Mouse (Mus musculus): ENCODE data around the gene Bcar3. TPM values are rescaled to one million over a fixed set of nuclear protein-coding genes. Genes with fewer than 3 reads are reported as not detected.

Bcar3 gene
- total RNA-seq, 4 experiments from 2014 or later: 3.3 to 8.9 (median 4.4) TPM

DNA sequence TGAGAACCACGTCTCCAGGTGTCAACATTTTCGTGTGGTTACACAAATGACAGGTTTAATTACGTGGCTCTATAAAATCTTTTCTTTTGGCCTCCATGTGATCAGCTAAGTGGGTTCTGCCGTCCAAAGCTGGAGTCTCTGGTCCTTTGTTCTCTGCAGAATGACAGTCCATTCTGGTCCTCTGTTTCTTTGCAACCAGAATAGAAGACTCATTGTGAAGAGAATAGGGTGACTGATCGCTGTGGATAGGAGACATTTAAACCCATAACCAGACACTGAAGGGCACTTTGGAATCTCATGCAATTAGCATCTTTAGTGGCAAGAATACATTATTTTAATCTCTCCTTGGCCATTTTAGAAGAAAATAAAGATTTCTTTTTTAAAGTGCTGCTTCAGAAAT, 187.1 kb downstream of the Bcar3 start:
- DNase-seq (ENCODE audit: low spot score in 2 of 2): no peak

DNA sequence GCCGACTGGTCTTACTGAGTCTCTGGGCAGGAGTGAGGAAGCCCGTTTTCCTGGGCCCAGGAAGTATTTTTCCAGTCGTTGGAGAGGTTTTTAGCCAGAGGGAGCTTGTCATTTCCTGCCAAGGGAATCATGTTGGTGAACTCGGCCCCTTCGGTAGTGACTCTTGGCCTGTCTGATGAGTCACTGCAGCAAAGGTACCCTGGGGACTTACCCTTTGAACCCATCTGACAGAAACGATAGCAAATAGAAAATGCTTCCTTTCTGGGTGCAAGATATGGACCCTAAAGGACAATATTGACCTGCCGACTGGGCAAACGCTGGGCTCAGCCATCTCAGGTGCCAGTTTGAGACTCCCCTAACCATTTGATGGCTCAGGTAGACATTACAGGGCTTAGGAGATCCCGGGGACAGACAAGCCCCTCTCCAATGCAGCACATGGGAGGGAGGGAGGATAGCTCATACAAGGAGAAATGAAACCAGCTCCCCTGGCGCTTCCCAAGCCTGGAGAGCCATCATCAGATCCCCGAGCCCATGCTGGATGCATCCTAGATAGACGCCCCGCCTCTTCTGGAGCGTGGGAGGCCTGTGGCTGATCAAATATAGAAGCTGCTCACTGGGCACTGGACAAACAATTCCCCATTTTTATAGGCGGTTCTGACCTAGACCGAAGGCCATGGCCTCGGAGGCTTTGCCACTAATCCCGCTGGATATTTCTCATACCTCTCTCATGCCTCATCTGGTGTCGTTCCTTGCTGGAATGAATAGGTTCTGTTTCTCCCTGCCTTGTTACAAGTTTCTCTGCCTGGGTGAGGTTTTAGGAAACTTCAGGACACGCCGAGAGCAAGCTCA, 188.2 kb downstream of the Bcar3 start:
- no peak for DNase-seq (ENCODE audit: low spot score in 2 of 2)

DNA sequence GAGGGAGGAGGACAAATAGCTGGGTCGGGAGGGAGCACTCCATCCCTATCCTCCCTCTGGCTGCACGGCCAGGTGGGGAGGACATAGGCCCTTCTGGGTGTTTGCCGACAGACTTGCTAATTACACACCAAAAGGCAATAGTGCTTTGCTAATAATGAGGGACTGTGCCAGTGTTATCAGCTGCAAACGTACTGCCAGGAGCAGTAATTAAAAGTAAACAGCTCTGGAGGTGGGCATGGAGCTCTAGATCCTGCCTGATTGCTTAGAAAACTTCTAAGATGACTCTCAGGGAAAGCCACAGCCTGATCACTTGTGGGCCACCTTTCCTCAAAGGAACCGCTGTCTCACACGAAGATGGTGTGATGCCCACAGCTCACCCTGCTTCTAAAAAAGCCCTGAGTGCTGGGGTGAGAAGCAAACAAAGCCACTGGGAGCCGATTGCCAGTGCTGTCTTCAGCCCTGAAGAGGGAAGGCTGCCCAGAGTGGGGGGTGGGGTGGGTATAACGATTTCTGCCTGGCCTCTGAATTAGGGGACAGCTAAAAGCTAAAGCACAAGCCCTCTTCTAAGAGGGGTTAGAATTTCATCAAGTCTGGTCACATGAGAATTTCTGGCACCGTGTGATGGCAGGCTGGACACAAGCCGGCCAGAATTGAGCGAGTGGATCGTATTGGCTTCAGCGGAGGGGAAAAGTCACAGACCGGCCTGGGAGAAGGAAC, 189.3 kb downstream of the Bcar3 start:
- peak; percentile 40 to 56 for DNase-seq (ENCODE audit: low spot score in 2 of 2)

DNA sequence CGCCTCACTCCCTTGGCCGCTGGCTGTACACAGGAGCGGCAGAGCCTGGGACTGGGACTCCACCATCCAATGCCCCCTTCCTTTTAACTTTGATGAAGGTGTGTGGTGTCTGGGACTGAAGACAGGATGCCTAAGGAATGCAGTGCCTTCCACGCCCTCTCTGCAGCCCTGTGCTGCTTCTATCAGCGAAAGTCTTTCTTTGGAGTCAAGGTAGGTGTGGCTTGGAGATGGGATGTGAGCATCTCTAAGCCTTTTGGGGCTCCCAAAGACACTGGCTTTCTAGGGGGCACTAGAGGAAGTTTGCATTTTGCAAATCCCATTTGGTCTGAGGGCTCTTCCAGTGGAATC, 189.8 kb downstream of the Bcar3 start:
- DNase-seq (ENCODE audit: low spot score in 2 of 2): no peak

DNA sequence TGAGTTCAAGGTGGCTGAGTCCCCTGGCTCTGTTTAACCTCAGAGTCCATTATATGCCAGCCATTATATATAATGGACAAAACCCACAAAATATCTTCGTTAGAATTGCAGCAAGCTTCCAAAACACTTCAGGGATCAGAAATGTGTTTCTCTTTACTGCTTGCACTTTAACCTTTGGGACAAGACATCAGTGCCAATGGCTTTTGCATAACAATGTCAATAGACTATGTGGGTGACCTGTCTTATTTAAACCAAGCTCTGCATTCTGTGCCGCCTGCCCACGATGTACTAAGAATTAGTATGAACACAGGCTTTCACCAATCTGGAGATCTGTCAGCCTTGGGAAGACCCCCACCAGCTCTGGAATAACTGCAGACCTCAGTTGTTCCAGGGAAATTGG, 190.4 kb downstream of the Bcar3 start:
- DNase-seq (ENCODE audit: low spot score in 2 of 2): no peak

DNA sequence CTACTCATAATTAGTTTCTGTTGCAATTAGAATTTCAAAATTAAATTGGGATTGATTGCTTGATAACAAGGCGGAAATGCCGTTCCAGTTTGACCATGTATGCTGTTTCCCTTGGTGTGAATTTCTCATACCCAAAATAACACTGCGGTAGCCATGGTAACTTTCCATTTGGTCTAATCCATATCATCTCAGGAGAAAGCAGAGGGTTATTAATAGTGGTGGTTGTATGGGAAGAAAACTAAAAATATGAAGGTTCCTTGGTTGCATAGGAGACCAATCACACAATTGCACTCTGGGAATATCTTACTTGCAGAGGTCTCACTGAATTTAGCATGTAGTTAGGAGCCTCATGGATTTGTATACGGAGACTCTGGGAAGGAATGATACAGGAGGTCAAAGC, 191.8 kb downstream of the Bcar3 start:
- DNase-seq (ENCODE audit: low spot score in 2 of 2): no peak

DNA sequence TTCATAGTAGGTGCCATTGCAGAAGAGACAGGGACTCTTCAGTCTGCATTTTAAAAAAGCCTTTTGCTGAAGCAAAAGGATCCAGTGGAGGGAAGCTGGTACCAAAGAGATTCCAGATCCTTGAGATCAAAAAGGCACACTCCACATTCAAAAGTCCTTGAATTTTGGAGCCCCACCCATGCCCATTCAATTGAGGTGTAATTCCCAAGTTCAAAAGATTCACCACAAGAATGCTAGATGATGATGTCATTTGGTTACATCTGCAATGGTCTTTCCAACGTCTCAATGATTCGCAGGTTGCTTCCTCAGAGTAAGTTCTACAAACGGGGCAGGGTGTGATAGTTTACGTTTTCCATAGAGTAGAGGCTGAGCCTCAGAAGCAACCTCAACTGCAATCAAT, 192.3 kb downstream of the Bcar3 start:
- DNase-seq (ENCODE audit: low spot score in 2 of 2): no peak

DNA sequence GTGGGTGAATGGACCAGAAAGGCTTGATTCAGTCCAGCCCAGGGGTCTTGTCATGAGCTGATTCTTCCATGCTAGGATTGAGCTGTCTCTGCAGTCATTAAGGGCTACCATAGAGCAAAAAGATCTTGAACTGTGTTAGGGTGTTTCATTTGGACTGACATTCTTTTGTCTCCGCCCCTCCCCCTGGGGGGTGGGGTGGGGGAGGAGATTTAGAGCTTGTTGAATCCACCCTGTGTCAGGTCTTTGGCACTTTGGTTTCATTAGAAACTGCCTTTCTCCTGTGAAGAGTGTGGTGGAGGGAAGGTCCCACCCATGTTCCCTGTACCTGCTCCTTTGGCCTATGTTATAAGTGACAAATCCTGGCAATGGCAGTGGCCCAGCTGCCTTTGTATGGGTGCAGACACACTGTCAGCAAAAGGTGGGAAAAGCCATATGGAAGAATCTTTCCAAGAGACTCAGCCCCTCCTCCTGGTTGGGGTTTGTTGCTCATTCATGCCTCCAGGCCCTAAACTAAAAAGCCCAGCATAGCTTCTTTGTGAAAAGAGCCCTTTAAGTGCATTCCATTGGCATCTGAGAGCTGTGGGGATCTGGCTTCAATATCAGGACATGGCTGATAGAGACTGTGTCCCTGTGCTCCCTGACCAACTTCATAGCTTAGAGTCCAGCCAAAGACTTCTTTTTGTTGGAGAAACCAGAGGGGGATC, 194.3 kb downstream of the Bcar3 start:
- DNase-seq (ENCODE audit: low spot score in 2 of 2): no peak

DNA sequence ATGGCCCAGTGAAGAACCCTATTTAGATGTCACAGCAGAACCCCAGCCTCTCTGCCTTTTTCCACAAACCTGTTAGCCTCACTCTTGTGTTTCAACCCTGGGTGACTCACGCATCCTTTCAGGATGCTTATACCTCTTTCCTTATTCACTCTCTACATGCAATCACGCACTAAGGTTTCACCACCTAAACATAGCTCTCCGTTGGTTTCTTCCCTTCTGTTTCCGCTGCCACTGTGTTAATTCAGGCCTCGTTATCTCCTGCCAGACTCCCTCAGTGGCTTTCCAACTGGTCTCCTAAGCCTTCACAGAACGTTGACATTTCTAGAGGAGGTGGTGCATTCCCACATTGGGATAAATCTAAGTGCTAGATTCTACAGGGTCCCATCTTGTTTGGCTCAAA, 196.6 kb downstream of the Bcar3 start:
- DNase-seq (ENCODE audit: low spot score in 2 of 2): no peak

DNA sequence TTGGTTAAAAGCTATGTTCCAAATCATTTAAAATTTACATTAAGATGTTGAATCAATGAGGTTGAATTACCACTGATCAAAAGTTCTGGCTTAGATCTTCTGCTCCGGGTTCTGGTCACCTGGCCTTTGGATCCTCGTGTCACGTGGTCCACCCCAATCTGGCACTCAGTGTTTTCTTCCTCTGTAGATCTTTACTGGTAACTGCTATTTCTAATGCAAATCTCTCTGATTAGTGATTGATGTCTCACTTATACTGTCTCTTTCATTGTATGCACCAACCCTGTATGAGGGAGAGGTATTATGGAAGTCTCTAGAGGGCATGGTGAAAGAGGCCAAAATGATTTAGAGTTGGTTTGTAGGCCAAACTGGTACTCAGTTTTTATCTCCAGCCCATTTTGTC, 198.1 kb downstream of the Bcar3 start:
- no peak for DNase-seq (ENCODE audit: low spot score in 2 of 2)

DNA sequence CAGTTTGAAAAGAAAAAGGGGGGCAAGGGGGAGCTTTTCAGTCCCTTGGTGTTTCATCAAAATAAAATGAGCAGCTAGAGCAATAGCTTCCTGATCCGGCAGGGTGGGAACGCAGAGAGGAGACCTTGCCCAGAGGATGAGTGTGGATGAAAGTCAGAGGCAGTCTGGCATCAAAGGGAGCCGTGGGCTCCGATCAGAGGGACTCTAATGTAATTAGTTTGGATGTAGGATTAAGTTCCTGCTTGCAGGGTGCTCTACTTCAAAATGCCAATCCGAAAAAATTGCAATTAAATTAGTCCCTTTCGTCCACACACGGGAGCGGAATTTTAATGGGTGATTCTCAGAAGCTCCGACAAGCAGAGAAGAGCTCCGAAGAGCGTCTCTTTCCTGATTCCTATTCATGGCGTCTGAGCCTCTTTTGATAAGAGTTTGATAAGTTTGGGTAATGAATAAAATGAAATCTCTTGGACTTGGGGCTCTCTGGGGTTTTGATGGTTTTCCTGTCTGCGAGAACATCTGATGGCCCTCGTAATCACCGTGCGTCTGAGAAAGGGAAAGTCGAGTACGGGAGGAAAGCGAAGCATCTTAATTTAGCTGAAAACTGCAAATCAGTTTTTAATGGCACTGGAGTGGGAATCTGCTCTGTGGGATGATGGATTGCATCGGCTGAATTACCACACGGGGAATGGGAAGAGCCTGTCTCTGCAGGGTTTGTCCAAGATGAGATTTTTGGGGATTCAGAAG, 199.1 kb downstream of the Bcar3 start:
- no peak for DNase-seq (ENCODE audit: low spot score in 2 of 2)

DNA sequence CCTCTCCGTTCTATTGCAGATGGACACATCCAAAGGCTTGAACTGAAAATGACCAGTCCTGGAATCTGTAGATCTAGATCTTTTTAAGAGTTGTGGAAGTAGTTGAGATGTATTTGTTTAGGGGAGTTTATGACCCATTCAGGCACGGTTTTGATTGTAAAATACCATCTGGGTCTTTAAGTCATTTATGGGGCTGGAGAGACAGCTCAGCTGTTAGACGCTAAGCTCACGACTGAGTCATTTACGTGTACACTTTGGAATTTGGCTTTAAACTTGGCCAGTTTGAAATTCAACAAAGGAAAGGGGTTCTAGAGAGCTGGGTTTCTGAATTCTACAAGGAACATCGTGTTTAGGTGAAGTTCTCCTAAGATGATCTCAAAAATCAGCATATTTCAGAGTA, 200.8 kb downstream of the Bcar3 start:
- DNase-seq (ENCODE audit: low spot score in 2 of 2): no peak

DNA sequence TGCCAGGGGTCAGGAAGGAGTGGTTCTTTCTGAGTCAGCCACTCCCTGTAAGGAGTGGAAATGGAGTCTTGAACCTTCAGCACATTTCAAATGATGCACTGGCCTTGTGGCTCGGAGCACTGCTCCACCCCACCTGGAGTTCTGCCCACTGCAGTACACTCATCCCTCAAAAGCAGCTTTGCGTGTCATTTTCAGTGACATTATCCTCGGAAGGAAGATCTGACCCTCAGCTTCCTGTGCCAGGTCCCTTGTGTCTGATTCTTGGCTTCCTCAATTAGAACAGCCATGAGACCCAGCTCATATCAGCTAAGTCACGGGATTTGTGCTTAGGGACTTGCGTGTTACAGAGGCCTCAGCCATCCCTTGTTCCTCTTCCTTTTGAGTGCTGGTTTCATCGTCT, 203.9 kb downstream of the Bcar3 start:
- no peak for DNase-seq (ENCODE audit: low spot score in 2 of 2)

DNA sequence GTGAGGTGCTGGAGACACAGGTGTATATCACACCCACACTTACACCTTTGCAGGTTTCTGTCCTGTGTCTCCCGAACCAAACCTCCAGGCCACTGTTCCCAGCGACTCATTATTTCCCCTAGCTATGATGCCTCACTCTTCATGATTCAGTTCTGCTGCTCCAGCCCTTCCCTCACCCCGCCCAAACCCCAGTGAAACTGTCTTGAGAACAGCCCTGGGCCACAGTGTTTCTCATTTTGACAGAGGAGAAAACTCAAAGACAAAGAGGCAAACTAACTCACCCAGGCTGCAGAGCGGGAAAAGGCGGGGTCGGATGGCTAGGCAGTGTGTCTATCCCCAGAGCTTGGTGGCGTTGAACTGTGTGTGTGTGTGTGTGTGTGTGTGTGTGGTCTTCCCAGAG, 204.6 kb downstream of the Bcar3 start:
- DNase-seq (ENCODE audit: low spot score in 2 of 2): no peak

DNA sequence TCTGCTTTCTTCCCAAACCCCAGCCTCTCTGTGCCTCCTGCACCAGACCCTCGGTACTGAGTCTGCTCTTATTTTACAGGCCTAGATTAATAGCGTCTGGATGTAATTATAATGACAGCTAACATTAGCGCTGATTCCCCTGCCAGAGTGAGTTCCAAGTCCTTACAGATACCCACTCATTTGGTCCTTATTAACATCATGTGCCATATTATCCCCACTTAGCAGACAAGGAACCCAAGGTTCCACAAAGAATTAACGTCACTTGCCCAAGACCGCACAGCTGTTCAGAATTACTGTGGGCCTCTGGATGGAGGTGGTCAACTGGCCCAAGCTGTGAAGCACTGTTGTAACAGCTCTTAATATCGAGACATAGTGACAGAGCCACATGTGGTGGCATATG, 205.7 kb downstream of the Bcar3 start:
- no peak for DNase-seq (ENCODE audit: low spot score in 2 of 2)

DNA sequence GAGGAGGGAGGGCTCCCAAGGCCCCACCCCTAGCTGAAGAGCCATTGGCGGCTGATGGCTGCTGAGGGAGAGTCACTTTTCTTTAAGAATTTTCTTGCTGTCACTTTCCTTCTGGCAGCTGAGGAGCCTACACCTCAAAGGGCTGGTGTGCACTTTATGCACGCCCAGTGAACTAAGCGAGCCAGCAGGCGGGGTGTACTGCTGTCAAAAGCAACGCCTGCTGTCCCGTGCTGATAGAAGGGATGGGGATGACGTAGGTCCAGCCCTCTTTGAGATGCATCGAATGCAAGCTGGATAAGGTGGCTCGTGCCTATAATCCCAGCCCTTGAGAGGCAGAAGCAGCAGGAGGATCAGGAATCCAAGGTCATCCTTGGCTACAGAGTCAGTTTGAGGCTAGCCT, 207.0 kb downstream of the Bcar3 start:
- no peak for DNase-seq (ENCODE audit: low spot score in 2 of 2)

DNA sequence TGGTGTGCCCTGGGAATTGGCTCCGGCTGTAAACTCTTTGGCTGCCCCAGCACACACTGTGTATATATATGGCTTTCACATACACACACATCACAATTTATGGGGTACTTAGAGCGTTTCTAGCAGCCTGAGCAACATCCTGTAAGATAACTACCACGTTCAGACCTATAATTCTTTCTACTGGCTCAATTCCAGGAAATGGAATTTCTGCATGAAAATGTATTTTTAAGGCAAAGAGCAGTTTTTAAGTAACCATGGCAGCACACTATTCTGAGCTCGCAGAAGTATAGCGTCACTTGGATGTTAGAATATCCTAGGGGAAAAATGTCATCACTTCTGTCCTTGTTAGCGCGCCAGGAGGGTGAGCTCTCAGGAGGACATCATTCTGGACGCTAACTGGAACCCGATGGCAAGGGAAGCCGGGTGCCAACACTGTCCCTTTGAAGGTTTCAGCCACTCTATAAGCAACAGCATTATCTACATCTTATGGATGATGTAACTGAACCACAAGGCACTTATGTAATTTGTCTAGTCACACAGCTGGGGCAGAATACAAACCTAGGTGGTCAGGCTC, 212.5 kb downstream of the Bcar3 start:
- no peak for DNase-seq (ENCODE audit: low spot score in 2 of 2)

DNA sequence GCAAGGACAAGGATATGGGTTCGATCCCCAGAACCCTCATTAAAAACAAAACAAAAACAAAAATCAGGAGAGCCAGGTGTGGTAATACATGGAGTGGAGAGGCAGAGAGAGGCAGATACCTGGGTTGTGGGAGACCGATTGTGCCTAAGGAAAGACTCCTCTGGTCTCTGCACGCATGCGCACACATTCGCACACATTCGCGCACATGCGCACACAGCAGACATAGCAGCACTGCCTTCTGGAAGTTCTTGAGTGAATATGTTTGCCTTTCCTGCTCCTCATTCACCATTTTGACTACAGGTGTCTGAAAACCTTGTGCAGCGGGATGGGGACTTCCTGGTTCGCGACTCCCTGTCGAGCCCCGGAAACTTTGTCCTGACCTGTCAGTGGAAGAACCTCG, 213.9 kb downstream of the Bcar3 start:
- no peak for DNase-seq (ENCODE audit: low spot score in 2 of 2)

DNA sequence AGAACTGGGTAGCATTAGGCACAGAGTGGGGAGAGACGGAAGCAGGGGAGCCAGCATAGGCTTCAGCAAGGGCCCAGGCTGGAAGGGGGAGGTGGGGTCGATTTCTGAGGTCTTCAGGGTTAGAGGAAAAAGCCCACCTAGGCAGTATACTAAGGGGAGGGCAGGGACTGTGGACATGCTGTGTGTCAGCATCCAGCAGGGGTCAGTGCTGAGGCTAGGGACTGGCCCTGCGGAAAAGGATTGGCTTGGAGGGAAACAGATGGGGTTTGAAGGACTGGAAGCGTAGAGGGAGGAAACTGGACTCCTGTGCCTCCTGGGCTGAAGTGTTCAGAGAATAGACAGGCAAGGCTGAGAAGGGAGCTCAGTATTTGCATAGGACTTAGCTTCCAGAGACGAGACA, 215.1 kb downstream of the Bcar3 start:
- peak in 1 of 2 experiments; percentile 17 for DNase-seq (ENCODE audit: low spot score in 2 of 2)

DNA sequence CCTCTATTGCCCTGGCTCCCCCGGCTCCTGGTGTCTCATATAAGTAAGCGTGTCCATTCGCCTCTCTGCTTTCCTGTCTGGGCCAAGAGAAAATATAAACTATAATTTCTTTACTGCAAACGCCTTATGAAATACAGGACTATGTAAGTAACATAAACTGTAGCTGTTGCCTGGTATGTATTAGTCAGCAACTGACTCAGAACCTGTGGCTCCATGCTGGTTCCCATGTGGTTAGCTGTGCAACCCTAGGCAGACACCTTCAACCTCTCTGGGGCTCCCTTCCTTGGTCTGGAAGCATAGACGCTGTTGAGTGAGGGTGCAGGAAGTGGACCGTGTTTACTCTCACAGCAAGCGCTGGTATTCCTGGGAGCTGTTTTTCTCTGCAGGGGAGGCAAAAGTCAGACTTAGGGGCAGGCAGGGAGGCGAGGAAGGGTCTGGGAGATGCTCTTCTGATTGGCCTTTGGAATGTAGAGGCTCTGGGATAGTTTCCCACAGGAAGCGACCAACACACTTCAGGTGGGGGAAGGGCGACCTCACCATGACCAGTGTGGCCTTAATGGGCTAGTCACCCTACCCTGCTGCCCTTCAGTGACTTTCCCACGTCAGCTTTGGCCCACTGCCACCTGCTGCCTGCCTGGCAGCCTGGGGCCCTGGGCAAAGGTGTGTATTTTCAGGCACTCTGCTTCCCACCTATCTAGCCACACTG, 215.8 kb downstream of the Bcar3 start:
- peak in 1 of 2 experiments; percentile 22 for DNase-seq (ENCODE audit: low spot score in 2 of 2)

Data from gastrocnemius, adult 8-10 months (tissue).